Mouse (Mus musculus) stomach, adult 2 months (tissue): ENCODE measurements around the gene Ccdc70. TPM values are rescaled to one million over a fixed set of nuclear protein-coding genes. Genes with fewer than 3 reads are reported as not detected.

Experiments
- polyA plus RNA-seq: library from polyadenylated mRNA; depleted of rRNA; stranded (reverse); fragments of >200 nt; gene quantifications from 2 replicates; pipeline ENCODE4 v1.2.3, GENCODE M21; 2012; rRNA removed

Gene Ccdc70
- not detected in 2 replicates for polyA plus RNA-seq

GRCm38 (mm10) chr8:21969475-21969874 is at the start of gene Ccdc70:
Gene Ccdc70 (plus strand): TSS chr8:21969775.

GRCm38 (mm10) chr8:21932610-21933009 is 37.0 kb upstream of the Ccdc70 start, which contains the start of gene Defb15:
Gene Defb15 (minus strand): TSS chr8:21932710.

GRCm38 (mm10) chr8:21938052-21938451 is 31.5 kb upstream of the Ccdc70 start, which contains the start of gene Defb35:
Gene Defb35 (plus strand): TSS chr8:21938352.

GRCm38 (mm10) chr8:21946462-21946861 is 23.1 kb upstream of the Ccdc70 start, which contains the start of gene Defb13:
Gene Defb13 (plus strand): TSS chr8:21946762.

GRCm38 (mm10) chr8:21958414-21958813 is 11.2 kb upstream of the Ccdc70 start, which contains the start of gene Fam90a1a:
Gene Fam90a1a (plus strand): TSS chr8:21958714.

Other genes with a start within 250 kb of the Ccdc70 start
- gene Defa24, start 235.3 kb upstream of the Ccdc70 start, polyA plus RNA-seq, result not detected in 2 replicates
- gene Defb50, start 146.2 kb upstream of the Ccdc70 start, polyA plus RNA-seq, result not detected in 2 replicates
- not detected in 2 replicates for gene Defb2, start 129.8 kb upstream of the Ccdc70 start, polyA plus RNA-seq
- gene Defb10, start 110.9 kb upstream of the Ccdc70 start, polyA plus RNA-seq, result not detected in 2 replicates
- gene Defb9, start 84.4 kb upstream of the Ccdc70 start, polyA plus RNA-seq, result not detected in 2 replicates
- not detected in 2 replicates for gene Defb11, start 63.4 kb upstream of the Ccdc70 start, polyA plus RNA-seq
- not detected in 2 replicates for gene Defb15, start 37.1 kb upstream of the Ccdc70 start, polyA plus RNA-seq
- not detected in 2 replicates for gene Defb35, start 31.4 kb upstream of the Ccdc70 start, polyA plus RNA-seq
- gene Defb13, start 23.0 kb upstream of the Ccdc70 start, polyA plus RNA-seq, result not detected in 2 replicates
- not detected in 2 replicates for gene Fam90a1a, start 11.1 kb upstream of the Ccdc70 start, polyA plus RNA-seq
- gene Atp7b, start 90.5 kb downstream of the Ccdc70 start, polyA plus RNA-seq, result 2.4 and 2.7 TPM in 2 replicates
- gene Alg11, start 90.9 kb downstream of the Ccdc70 start, polyA plus RNA-seq, result 0.44 and 0.65 TPM in 2 replicates
- gene Nek5, start 155.3 kb downstream of the Ccdc70 start, polyA plus RNA-seq, result 0.05 and 0.08 TPM in 2 replicates
- 0.09 and 0.40 TPM in 2 replicates for gene Nek3, start 196.7 kb downstream of the Ccdc70 start, polyA plus RNA-seq
- gene Ckap2, start 216.0 kb downstream of the Ccdc70 start, polyA plus RNA-seq, result 0.77 and 0.80 TPM in 2 replicates
- gene Vps36, start 223.0 kb downstream of the Ccdc70 start, polyA plus RNA-seq, result 3.4 and 4.0 TPM in 2 replicates